Mouse (Mus musculus) liver, postnatal 0 days (tissue): Measurements from ENCODE around the gene Mybpc3. TPM values are rescaled to one million over a fixed set of nuclear protein-coding genes. Genes with fewer than 3 reads are reported as not detected.

Experiments used
- ATAC-seq: fragments of 200-750 bp; cut with Nextera tagmentation; 2 replicates; pipeline ENCODE4 v1.8.0; 2017; ENCODE audit warnings: mild to moderate bottlenecking, moderate library complexity
- DNase-seq: peaks from one replicate; pipeline ENCODE4 v3.0.0-alpha.2; 2016
- H3K27ac ChIP-seq: fragments of 300-500 bp; sonication (generic); 2 replicates; pipeline ENCODE4 v1.5.1; 2014; ENCODE audit warnings: antibody characterized with exemption, moderate library complexity, mild to moderate bottlenecking, low read depth
- H3K27me3 ChIP-seq: fragments of 300-500 bp; sonication (generic); 2 replicates; pipeline ENCODE4 v1.6.1; 2014; ENCODE audit warnings: low read length, control low read depth, mixed read lengths; ENCODE audit not compliant: insufficient read depth
- H3K36me3 ChIP-seq: fragments of 300-500 bp; sonication (generic); replicated peaks from 2 replicates; pipeline ENCODE4 v1.6.1; 2014; ENCODE audit warnings: mild to moderate bottlenecking, control low read depth, low read length, moderate library complexity, mixed read lengths; ENCODE audit not compliant: insufficient read depth
- H3K4me1 ChIP-seq: fragments of 300-500 bp; sonication (generic); 2 replicates; pipeline ENCODE4 v1.6.1; 2014; ENCODE audit warnings: antibody characterized with exemption, mild to moderate bottlenecking, control low read depth; ENCODE audit not compliant: insufficient read depth
- H3K4me2 ChIP-seq: fragments of 300-500 bp; sonication (generic); 2 replicates; pipeline ENCODE4 v1.6.1; 2014; ENCODE audit warnings: low read depth, mild to moderate bottlenecking, low read length, moderate library complexity, mixed read lengths
- H3K4me3 ChIP-seq: fragments of 300-500 bp; sonication (generic); 2 replicates; pipeline ENCODE4 v1.5.1; 2014; ENCODE audit warnings: low read depth, low read length
- H3K9ac ChIP-seq: fragments of 300-500 bp; sonication (generic); replicated peaks from 2 replicates; pipeline ENCODE4 v1.6.1; 2014; ENCODE audit warnings: mild to moderate bottlenecking, moderate library complexity
- H3K9me3 ChIP-seq: fragments of 300-500 bp; sonication (generic); 2 replicates; pipeline ENCODE4 v1.6.1; 2016; ENCODE audit warnings: mild to moderate bottlenecking, control low read depth, low read length, mixed read lengths
- CTCF ChIP-seq: sonication (generic); IDR thresholded peaks from 2 replicates; pipeline ENCODE4 v1.5.1; 2016; ENCODE audit warnings: antibody characterized with exemption, low read depth
- EP300 ChIP-seq: IDR thresholded peaks from 2 replicates; pipeline ENCODE4 v1.6.1; 2016; ENCODE audit warnings: antibody characterized with exemption, low read depth, mild to moderate bottlenecking
- WGBS: fragments of 180-500 bp; shearing (Covaris S2); extraction: QIAGEN DNeasy Blood & Tissue Kit; methylation state at CpG from one replicate; pipeline ENCODE4 v1.1.7; 2014; ENCODE audit not compliant: insufficient replicate concordance; 5-methylcytosine and 5-hydroxymethylcytosine counted together
- polyA plus RNA-seq: library from polyadenylated mRNA; unstranded; fragments of >200 nt; fragmentation: Nextera tagmentation; extraction: Ambion mirVana; gene quantifications from 2 replicates; pipeline ENCODE4 v1.2.1, GENCODE M21; 2015

Mybpc3 gene
- polyA plus RNA-seq, 1 experiment from 2014 or later: 0.04 TPM

DNA sequence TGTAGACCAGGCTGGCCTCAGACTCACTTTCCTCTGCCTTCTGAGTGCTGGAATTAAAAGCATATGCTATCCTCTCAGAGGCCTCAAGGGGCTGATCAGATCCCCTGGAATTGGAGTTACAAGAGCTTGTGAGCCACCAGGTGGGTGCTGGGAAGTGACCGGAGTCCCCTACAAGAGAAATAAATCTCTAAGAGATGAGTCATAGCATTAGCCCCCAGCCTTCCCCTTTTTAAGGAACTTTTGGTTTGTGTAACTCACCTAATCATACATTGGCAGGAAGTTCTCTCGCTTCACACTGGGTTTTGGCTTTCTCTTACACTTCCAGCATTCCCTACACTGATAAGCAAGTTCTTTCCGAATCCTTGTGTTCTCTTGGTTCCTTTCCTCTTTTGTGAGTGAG lies 14.1 kb downstream of the Mybpc3 start:
- H3K4me1 ChIP-seq: no peaks in the 10 kb centered on the region
- H3K36me3 ChIP-seq: no peaks in the 10 kb centered on the region
- H3K27ac ChIP-seq: no peak overlapping the region
- no peak overlapping the region for H3K9ac ChIP-seq
- ATAC-seq (no peak), DNase-seq (no peak)
- no peak overlapping the region for H3K4me2 ChIP-seq
- H3K4me3 ChIP-seq: no peak overlapping the region
- H3K27me3 ChIP-seq: no peaks in the 10 kb centered on the region
- WGBS: 39% methylated on average over 3 of the region's 3 CpGs
- TF ChIP-seq CTCF: no peak
- TF ChIP-seq EP300: no peak
- H3K9me3 ChIP-seq: no peaks in the 10 kb centered on the region

DNA sequence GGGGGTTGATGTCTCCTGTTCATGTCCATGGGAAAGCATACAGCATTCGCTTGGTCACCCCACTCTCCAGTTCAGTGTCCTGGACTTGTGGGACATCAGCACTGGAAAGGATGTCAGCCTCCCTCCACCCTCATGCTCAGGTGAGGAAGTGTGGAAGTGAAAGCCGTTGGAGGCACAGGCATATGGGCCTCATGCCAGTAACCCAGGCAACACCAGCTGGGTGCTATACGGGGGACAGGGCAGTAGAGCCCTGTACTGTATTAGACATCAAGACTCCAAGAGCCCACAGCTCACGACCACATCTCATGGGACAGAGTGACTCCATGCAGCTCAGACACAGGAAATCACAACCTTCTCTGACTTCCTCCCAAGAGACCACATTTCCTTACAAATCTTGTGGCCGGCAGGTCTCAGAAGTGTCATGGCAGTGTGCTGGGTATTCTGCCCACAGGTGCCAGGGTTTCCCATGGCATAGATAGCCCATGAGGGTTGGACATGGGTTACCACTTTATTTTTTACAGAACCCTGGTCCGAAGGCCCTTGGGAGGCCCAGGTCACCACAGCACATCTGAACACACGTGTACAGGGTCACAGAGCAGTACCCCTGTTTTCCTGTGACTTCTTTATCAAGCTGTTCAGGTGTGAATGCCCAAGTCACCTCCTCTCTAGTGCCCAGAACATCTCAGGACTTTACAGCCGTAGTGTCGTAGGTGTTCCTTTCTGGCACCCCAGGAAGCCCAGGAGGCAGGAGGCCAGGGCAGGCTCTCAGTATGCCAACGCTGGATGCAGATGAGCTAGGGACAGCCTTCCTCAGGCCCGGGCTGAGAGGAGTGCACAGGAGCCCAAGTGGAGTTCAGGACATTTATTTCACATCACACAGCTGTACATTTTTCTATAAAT lies 18.8 kb downstream of the Mybpc3 start:
- Histone ChIP-seq H3K4me3 (no peak overlapping the region), H3K36me3 (peaks cover 6% of the 10 kb centered on the region; the same call in 1 of the 2 replicates), H3K4me2 (no peak overlapping the region), H3K27ac (no peak overlapping the region), H3K4me1 (no peaks in the 10 kb centered on the region), H3K9ac (no peak overlapping the region), H3K27me3 (no peaks in the 10 kb centered on the region), H3K9me3 (no peaks in the 10 kb centered on the region)
- TF ChIP-seq CTCF (no peak), EP300 (no peak)
- DNase-seq (no peak), ATAC-seq (no peak)
- WGBS: 58% methylated on average over 11 of the region's 11 CpGs

DNA sequence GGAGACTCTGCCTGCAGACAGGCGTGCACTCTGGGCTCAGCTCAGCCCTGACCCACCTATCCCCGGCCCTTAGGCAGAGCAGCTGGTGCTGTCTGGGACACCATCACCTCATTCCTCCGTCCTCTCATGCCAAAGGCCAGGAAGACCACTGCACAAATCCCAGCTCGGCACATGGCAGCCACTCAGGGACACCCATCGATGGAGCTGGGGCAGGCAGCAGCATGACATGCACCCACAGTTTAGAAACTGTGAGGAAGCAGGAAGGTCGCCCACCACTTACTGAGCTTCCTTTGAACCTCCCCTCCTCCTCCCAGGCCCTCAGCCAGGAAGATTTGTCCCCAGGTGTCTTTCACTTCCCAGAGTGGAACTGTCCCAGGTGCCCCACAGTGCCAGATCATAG lies 19.5 kb downstream of the Mybpc3 start:
- ATAC-seq (no peak), DNase-seq (no peak)
- no peaks in the 10 kb centered on the region for H3K27me3 ChIP-seq
- no peak overlapping the region for H3K4me3 ChIP-seq
- H3K4me2 ChIP-seq: no peak overlapping the region
- H3K9me3 ChIP-seq: no peaks in the 10 kb centered on the region
- TF ChIP-seq EP300: no peak
- TF ChIP-seq CTCF: no peak
- H3K4me1 ChIP-seq: no peaks in the 10 kb centered on the region
- no peak overlapping the region for H3K27ac ChIP-seq
- peaks cover 9% of the 10 kb centered on the region; the same call in 1 of the 2 replicates for H3K36me3 ChIP-seq
- WGBS: 78% methylated on average over 6 of the region's 6 CpGs
- no peak overlapping the region for H3K9ac ChIP-seq

DNA sequence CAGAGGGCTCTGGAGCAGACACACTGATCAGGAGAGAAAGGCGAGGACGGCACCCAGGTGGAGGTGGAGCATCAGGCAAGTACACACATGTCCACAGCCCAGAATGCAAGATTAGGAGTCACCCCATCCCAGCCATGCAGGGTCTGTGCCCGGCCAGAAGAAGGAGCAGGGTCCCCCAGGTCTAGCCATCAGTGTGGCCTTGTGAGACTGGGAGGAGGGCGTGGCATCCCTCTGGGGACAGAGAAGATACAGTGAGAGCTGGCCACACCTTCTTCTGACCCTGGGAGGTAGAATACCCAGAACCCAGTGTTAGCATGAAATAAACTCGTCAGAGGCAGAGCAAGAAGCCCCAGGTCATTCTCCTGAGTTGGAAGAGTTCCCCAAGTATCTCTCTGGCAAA lies 21.4 kb downstream of the Mybpc3 start:
- Histone ChIP-seq H3K27me3 (no peaks in the 10 kb centered on the region), H3K4me2 (no peak overlapping the region), H3K36me3 (peaks cover 15% of the 10 kb centered on the region; the same call in 1 of the 2 replicates), H3K27ac (no peak overlapping the region), H3K4me3 (no peak overlapping the region), H3K4me1 (no peaks in the 10 kb centered on the region), H3K9me3 (no peaks in the 10 kb centered on the region), H3K9ac (no peak overlapping the region)
- 78% methylated on average over 5 of the region's 5 CpGs for WGBS
- no peak for ATAC-seq
- no peak for DNase-seq
- TF ChIP-seq EP300: no peak
- no peak for TF ChIP-seq CTCF

DNA sequence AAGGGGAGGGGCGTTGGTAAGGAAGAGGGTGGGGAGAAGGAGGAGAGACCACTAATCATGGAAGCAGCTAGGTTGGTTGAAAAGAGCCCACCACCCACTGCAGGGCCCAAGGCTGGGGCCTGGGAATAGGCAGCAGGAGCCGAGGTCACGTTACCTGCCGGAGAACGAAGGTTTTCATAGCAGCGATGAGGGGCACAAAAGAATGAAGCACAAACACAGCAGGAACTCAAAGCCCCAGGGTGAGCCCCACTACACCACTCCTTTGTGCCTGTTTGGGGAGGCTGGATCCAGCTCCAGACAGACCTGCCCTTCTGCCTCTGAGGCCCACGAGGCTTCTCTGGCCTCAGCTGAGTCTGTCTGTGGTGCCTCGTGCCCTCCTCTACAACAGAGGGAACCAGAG lies 21.8 kb downstream of the Mybpc3 start:
- no peak for ATAC-seq
- Histone ChIP-seq H3K4me2 (no peak overlapping the region), H3K9me3 (no peaks in the 10 kb centered on the region), H3K27ac (no peak overlapping the region), H3K27me3 (no peaks in the 10 kb centered on the region), H3K4me1 (no peaks in the 10 kb centered on the region), H3K4me3 (no peak overlapping the region), H3K36me3 (peaks cover 15% of the 10 kb centered on the region; the same call in 1 of the 2 replicates), H3K9ac (no peak overlapping the region)
- no peak for TF ChIP-seq EP300
- no peak for DNase-seq
- WGBS: 82% methylated on average over 8 of the region's 8 CpGs

DNA sequence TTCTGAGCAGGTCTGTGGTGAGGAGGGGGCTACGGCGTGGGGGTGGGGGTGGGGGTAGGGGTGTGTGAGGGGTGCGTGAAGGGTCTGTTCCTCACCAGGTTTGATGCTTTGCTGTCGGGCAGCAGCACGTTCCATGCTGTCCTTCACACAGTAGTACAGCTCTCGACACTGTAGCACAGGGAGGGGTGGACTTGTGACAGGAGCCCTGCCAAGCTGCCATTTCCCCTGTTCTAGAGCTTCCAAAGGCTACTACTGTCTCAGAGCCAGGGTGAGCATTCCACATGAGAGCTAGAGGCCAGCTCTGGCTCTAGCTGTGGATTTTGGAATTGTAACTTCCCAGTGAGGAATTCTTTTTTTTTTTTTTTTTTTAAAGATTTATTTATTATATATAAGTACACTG lies 25.0 kb downstream of the Mybpc3 start:
- Histone ChIP-seq H3K36me3 (peaks cover 18% of the 10 kb centered on the region), H3K27me3 (no peaks in the 10 kb centered on the region), H3K4me1 (no peaks in the 10 kb centered on the region), H3K4me3 (no peak overlapping the region), H3K27ac (no peak overlapping the region), H3K9me3 (no peaks in the 10 kb centered on the region), H3K9ac (no peak overlapping the region), H3K4me2 (no peak overlapping the region)
- ATAC-seq (no peak), DNase-seq (no peak)
- TF ChIP-seq EP300 (no peak), CTCF (no peak)
- WGBS: 82% methylated on average over 6 of the region's 6 CpGs
